Mouse (Mus musculus) neural tube, embryonic 13.5 days (tissue): ENCODE measurements at regions not wholly inside any gene's neighbourhood (a gene's known extent, or its start where the extent isn't known, plus 50 kb on each side); places are given as distances from the start of the nearest gene placed in this dataset.

ENCODE experiments used
- ATAC-seq: fragments of 200-750 bp; cut with Nextera tagmentation; 2 replicates; pipeline ENCODE4 v1.8.0; 2017; ENCODE audit warnings: low read depth, mild to moderate bottlenecking, moderate TSS enrichment, moderate library complexity
- H3K27ac ChIP-seq: fragments of 300-500 bp; sonication (generic); replicated peaks from 2 replicates; pipeline ENCODE4 v1.5.1; 2015; ENCODE audit warnings: moderate library complexity, mild to moderate bottlenecking, inconsistent platforms
- H3K27me3 ChIP-seq: fragments of 300-500 bp; sonication (generic); 2 replicates; pipeline ENCODE4 v1.6.1; 2015; ENCODE audit warnings: mild to moderate bottlenecking, inconsistent platforms
- H3K36me3 ChIP-seq: fragments of 300-500 bp; sonication (generic); 2 replicates; pipeline ENCODE4 v1.6.1; 2015; ENCODE audit warnings: mild to moderate bottlenecking, inconsistent platforms
- H3K4me1 ChIP-seq: fragments of 300-500 bp; sonication (generic); replicated peaks from 2 replicates; pipeline ENCODE4 v1.6.1; 2015; ENCODE audit warnings: inconsistent platforms
- H3K4me2 ChIP-seq: fragments of 300-500 bp; sonication (generic); 2 replicates; pipeline ENCODE4 v1.6.1; 2015; ENCODE audit warnings: inconsistent platforms, mild to moderate bottlenecking, moderate library complexity
- H3K4me3 ChIP-seq: fragments of 300-500 bp; sonication (generic); 2 replicates; pipeline ENCODE4 v1.5.1; 2015; ENCODE audit warnings: mild to moderate bottlenecking, inconsistent platforms
- H3K9ac ChIP-seq: fragments of 300-500 bp; sonication (generic); 2 replicates; pipeline ENCODE4 v1.6.1; 2015; ENCODE audit warnings: moderate library complexity, mild to moderate bottlenecking, inconsistent platforms
- H3K9me3 ChIP-seq: fragments of 300-500 bp; sonication (generic); 2 replicates; pipeline ENCODE4 v1.6.1; 2016; ENCODE audit warnings: inconsistent platforms
- WGBS: fragments of 180-500 bp; shearing (Covaris S2); methylation state at CpG from one replicate; pipeline ENCODE4 v1.1.7; 2015; 5-methylcytosine and 5-hydroxymethylcytosine counted together

GRCm38 (mm10) chr8:41648276-41648675 is 231.4 kb upstream of the Frg1 start:
- Histone ChIP-seq H3K9ac (no peak overlapping the region), H3K9me3 (no peaks in the 10 kb centered on the region), H3K36me3 (no peaks in the 10 kb centered on the region), H3K27me3 (no peaks in the 10 kb centered on the region), H3K4me2 (no peak overlapping the region), H3K4me1 (no peaks in the 10 kb centered on the region), H3K27ac (no peak overlapping the region), H3K4me3 (no peak overlapping the region)
- 92% methylated on average over 1 of the region's 1 CpGs for WGBS
- no peak for ATAC-seq

DNA sequence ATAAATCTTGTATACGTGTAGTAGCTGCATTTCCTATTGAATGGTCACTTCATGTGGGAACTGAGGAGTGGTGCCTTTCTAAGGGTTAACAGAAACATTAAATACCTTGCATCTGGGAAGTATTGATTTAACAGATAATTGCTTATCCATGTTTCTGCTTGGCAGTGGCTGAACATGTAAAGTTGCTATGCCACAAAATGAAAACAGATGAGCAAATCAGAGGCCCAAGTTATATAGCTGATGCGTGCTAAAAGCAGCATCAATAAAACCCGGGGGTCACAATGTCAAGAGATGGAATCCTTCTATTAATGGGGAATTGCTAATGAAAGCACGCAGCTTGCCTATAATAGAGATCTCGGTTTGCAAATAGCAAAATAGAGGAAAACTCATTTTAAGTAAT is 227.8 kb upstream of the Frg1 start:
- ATAC-seq = no peak
- 69% methylated on average over 5 of the region's 5 CpGs for WGBS
- Histone ChIP-seq H3K36me3 (no peaks in the 10 kb centered on the region), H3K27me3 (no peaks in the 10 kb centered on the region), H3K4me3 (no peak overlapping the region), H3K4me1 (no peaks in the 10 kb centered on the region), H3K4me2 (no peak overlapping the region), H3K9me3 (no peaks in the 10 kb centered on the region), H3K27ac (no peak overlapping the region), H3K9ac (no peak overlapping the region)

DNA sequence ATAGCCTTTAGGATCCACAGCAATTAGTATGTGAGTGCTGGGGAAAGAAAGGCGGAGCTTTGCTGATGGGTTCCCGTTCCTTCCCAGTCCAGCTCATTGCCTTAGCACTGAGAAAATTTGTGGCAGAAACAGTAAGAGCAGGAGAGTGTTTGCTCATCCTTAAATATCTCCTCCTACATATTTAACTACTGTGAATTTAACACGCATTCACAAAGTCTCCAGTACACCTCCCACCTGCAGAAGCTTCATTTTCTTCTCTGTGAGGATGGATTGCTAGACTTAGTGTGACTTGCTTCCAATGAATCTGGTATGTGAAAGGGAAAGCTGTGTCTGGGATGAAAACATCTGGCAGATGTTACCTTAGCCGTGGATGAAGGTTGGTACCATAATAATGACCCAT is 207.0 kb upstream of the Frg1 start:
- Histone ChIP-seq H3K4me2 (no peak overlapping the region), H3K9ac (no peak overlapping the region), H3K4me3 (no peak overlapping the region), H3K4me1 (no peaks in the 10 kb centered on the region), H3K9me3 (no peaks in the 10 kb centered on the region), H3K36me3 (no peaks in the 10 kb centered on the region), H3K27ac (no peak overlapping the region), H3K27me3 (no peaks in the 10 kb centered on the region)
- no peak for ATAC-seq
- 84% methylated on average over 4 of the region's 4 CpGs for WGBS

GRCm38 (mm10) chr8:41600255-41600654 is 183.4 kb upstream of the Frg1 start:
- no peak overlapping the region for H3K27ac ChIP-seq
- H3K36me3 ChIP-seq = no peaks in the 10 kb centered on the region
- no peak for ATAC-seq
- 87% methylated on average over 1 of the region's 1 CpGs for WGBS
- H3K9ac ChIP-seq = no peak overlapping the region
- H3K4me1 ChIP-seq = no peaks in the 10 kb centered on the region
- H3K27me3 ChIP-seq = no peaks in the 10 kb centered on the region
- no peak overlapping the region for H3K4me2 ChIP-seq
- H3K9me3 ChIP-seq = no peaks in the 10 kb centered on the region
- H3K4me3 ChIP-seq = no peak overlapping the region

GRCm38 (mm10) chr8:41594446-41594845 is 177.6 kb upstream of the Frg1 start:
- no peak overlapping the region for H3K9ac ChIP-seq
- H3K36me3 ChIP-seq = no peaks in the 10 kb centered on the region
- no peaks in the 10 kb centered on the region for H3K9me3 ChIP-seq
- 83% methylated on average over 5 of the region's 5 CpGs for WGBS
- no peak overlapping the region for H3K27ac ChIP-seq
- H3K27me3 ChIP-seq = no peaks in the 10 kb centered on the region
- no peak for ATAC-seq
- H3K4me2 ChIP-seq = no peak overlapping the region
- no peaks in the 10 kb centered on the region; the same call in 1 of the 2 replicates for H3K4me1 ChIP-seq
- no peak overlapping the region for H3K4me3 ChIP-seq

DNA sequence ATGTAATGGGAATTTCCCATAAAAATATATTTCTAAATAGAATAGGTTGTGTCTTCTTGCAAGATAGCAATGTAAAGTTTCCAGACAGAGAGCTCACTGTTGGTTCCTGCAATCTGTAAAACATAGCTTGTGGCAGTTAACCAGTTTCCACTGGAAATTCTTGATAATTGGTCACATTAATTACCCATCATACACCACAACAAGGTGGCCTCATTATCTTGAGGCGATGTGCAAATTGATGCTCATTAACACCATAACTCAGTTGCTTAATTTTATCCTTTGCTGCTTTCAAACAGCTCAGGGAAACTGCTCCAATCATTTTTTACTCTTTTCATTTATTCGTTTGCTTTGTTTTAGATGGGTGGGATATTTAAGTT is 176.8 kb upstream of the Frg1 start:
- Histone ChIP-seq H3K9me3 (no peaks in the 10 kb centered on the region), H3K27me3 (no peaks in the 10 kb centered on the region), H3K36me3 (no peaks in the 10 kb centered on the region), H3K27ac (no peak overlapping the region), H3K4me3 (no peak overlapping the region), H3K9ac (no peak overlapping the region), H3K4me2 (no peak overlapping the region), H3K4me1 (no peaks in the 10 kb centered on the region; the same call in 1 of the 2 replicates)
- 60% methylated on average over 2 of the region's 2 CpGs for WGBS
- no peak for ATAC-seq

DNA sequence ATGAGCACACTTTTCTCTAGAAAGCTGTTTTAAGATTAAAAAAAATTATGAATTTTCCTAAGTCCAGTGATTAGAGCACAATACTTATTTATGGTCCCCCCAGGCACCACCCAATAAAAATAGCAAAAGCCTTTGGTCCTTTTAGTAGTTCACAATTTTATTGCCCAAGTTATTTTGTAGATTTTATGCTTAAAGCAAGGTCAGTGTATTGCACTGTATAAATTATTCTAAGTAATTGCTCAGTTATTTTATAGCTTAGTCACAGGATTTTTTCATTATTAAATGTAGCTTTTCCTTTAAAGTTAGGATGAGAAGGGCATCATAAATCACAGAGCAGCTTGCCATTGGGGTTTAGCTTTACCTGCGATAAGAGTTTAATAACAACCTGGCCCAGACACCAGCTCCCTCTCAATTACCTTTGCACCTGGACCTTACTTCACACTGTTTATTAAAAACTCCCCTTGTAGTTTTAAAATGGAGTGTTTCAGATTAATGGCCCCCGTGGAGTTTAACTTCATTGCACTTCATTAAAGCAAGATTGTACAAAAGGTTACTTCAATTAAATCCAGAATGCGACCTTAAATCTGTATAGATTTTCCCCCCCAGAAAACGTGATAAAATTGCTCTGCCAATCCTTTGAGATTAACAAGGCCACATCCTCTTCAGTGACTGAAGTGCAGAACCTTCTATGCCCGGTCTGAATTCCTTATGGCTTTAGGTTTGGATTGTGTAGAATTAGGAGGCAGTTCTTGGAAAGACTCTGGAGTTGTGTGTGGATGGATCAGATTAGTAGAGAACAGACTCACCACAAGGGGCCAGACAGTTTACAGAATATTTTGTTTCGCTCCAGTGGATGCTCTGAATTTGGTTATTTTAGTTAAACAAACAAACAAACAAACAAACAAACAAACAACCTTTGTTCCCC is 176.1 kb upstream of the Frg1 start:
- 62% methylated on average over 6 of the region's 6 CpGs for WGBS
- Histone ChIP-seq H3K27me3 (no peaks in the 10 kb centered on the region), H3K4me1 (no peaks in the 10 kb centered on the region; the same call in 1 of the 2 replicates), H3K9me3 (no peaks in the 10 kb centered on the region), H3K4me3 (no peak overlapping the region), H3K36me3 (no peaks in the 10 kb centered on the region), H3K9ac (no peak overlapping the region), H3K4me2 (no peak overlapping the region), H3K27ac (no peak overlapping the region)
- no peak for ATAC-seq

DNA sequence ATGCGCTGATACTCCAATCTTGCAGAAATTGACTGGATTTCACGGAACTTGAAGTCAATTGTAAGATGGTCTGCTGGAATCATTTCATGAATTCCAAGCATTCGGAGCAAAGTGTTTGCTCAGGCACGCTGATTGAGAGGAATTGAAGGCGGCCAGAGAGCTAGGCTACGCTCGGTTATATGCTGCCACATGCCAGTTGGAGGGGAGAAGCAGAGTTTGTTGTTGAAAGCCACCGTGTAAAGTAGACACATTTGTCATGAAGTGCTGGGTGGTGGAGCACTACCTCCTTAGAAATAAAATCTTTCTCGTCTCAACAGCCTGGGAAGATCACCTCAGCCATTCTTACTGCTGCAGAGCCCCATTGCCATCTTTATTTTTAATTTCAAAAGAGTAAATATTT is 175.3 kb upstream of the Frg1 start:
- 64% methylated on average over 9 of the region's 9 CpGs for WGBS

GRCm38 (mm10) chr8:41588157-41588556 is 171.3 kb upstream of the Frg1 start:
- no peaks in the 10 kb centered on the region for H3K36me3 ChIP-seq
- no peaks in the 10 kb centered on the region for H3K27me3 ChIP-seq
- no peak overlapping the region for H3K4me3 ChIP-seq
- H3K27ac ChIP-seq = no peak overlapping the region
- no peaks in the 10 kb centered on the region for H3K9me3 ChIP-seq
- no peak for ATAC-seq
- no peaks in the 10 kb centered on the region; the same call in 1 of the 2 replicates for H3K4me1 ChIP-seq
- H3K9ac ChIP-seq = no peak overlapping the region
- WGBS = 35% methylated on average over 2 of the region's 2 CpGs
- H3K4me2 ChIP-seq = no peak overlapping the region

More for the DNA sequence above, 175.3 kb upstream of the Frg1 start:
- H3K4me3 ChIP-seq = no peak overlapping the region
- no peak overlapping the region for H3K4me2 ChIP-seq
- no peak overlapping the region for H3K9ac ChIP-seq
- no peaks in the 10 kb centered on the region for H3K36me3 ChIP-seq
- H3K27me3 ChIP-seq = no peaks in the 10 kb centered on the region
- no peaks in the 10 kb centered on the region; the same call in 1 of the 2 replicates for H3K4me1 ChIP-seq
- ATAC-seq = no peak
- H3K27ac ChIP-seq = no peak overlapping the region
- no peaks in the 10 kb centered on the region for H3K9me3 ChIP-seq

- H3K9ac ChIP-seq = no peak overlapping the region
- no peaks in the 10 kb centered on the region for H3K4me1 ChIP-seq
- WGBS = 36% methylated on average over 10 of the region's 10 CpGs
- H3K36me3 ChIP-seq = no peaks in the 10 kb centered on the region
- peak; percentile 76; the same call in 1 of the 2 replicates for ATAC-seq
- no peak overlapping the region for H3K4me3 ChIP-seq
- no peak overlapping the region for H3K4me2 ChIP-seq
- no peaks in the 10 kb centered on the region for H3K27me3 ChIP-seq
- H3K9me3 ChIP-seq = no peaks in the 10 kb centered on the region
- H3K27ac ChIP-seq = no peak overlapping the region
These were observed 156.4 kb upstream of the Frg1 start for GRCm38 (mm10) chr8:41573027-41573885.

DNA sequence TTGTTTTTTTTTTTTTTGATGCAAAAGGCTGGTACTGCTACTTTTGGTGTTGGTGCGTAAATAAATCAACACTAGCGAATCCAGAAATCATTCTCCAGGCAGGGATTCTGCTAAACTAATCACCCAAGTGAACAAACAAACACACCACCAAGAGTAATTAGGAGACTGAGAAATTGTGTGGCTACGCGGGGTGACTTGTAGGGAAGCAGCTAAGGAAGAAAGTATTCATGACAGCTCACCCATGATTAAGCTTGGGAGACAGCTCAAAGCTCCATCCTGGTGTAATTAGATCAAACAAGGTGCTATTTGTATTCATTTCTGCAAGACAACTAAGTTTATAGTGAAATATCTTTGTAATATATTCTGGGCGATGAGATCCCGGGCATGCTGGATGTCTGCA is 153.7 kb upstream of the Frg1 start:
- no peak for ATAC-seq
- H3K27me3 ChIP-seq = no peaks in the 10 kb centered on the region
- no peak overlapping the region for H3K4me2 ChIP-seq
- no peak overlapping the region for H3K9ac ChIP-seq
- no peak overlapping the region for H3K4me3 ChIP-seq
- H3K36me3 ChIP-seq = no peaks in the 10 kb centered on the region
- no peaks in the 10 kb centered on the region for H3K4me1 ChIP-seq
- no peaks in the 10 kb centered on the region for H3K9me3 ChIP-seq
- WGBS = 78% methylated on average over 6 of the region's 6 CpGs
- no peak overlapping the region for H3K27ac ChIP-seq

DNA sequence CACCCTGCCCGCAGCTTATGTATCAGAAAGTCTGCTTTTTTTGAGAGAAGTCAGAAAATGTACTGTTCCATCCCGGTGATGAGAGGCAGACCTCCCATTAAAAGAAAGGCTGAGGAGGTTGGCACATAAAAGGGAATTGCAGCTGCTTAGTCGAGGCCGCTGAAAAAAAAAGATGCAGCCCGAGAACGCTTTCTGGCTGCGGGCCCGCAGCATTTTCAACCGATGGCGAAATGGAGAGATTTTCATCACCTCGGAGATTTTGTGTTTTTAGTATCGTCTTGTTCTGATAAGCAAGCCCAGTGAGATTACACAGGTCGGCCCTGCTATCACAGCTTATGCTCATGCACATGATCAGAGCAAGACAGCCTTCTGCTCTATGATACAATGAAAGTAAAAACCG is 145.1 kb upstream of the Frg1 start:
- Histone ChIP-seq H3K4me3 (no peak overlapping the region), H3K27me3 (no peaks in the 10 kb centered on the region), H3K27ac (no peak overlapping the region), H3K9ac (no peak overlapping the region), H3K36me3 (no peaks in the 10 kb centered on the region), H3K4me2 (no peak overlapping the region), H3K4me1 (no peaks in the 10 kb centered on the region), H3K9me3 (no peaks in the 10 kb centered on the region)
- WGBS = 84% methylated on average over 14 of the region's 14 CpGs
- no peak for ATAC-seq
